Mouse (Mus musculus) limb, embryonic 14.5 days (tissue): ENCODE measurements at regions not wholly inside any gene's neighbourhood (a gene's known extent, or its start where the extent isn't known, plus 50 kb on each side); places are given as distances from the start of the nearest gene placed in this dataset.

ENCODE experiments used
- ATAC-seq: fragments of 200-750 bp; cut with Nextera tagmentation; 2 replicates; pipeline ENCODE4 v1.8.0; 2017; ENCODE audit warnings: low read depth, moderate number of reproducible peaks, moderate TSS enrichment; ENCODE audit not compliant: low FRiP score
- DNase-seq: peaks from one replicate; pipeline ENCODE4 v3.0.0-alpha.2; 2015; ENCODE audit warnings: low spot score
- H3K27ac ChIP-seq: fragments of 300-500 bp; sonication (generic); replicated peaks from 2 replicates; pipeline ENCODE4 v1.5.1; 2014; ENCODE audit warnings: low read depth, mild to moderate bottlenecking, low read length, moderate library complexity, mixed read lengths
- H3K27me3 ChIP-seq: fragments of 300-500 bp; sonication (generic); 2 replicates; pipeline ENCODE4 v1.6.1; 2014; ENCODE audit warnings: low read length, mixed read lengths; ENCODE audit not compliant: control insufficient read depth, insufficient read depth
- H3K36me3 ChIP-seq: fragments of 300-500 bp; sonication (generic); 2 replicates; pipeline ENCODE4 v1.6.1; 2014; ENCODE audit warnings: mild to moderate bottlenecking, low read length, moderate library complexity, mixed read lengths; ENCODE audit not compliant: control insufficient read depth, insufficient read depth
- H3K4me1 ChIP-seq: fragments of 300-500 bp; sonication (generic); 2 replicates; pipeline ENCODE4 v1.6.1; 2014; ENCODE audit warnings: antibody characterized with exemption, low read length, mixed read lengths; ENCODE audit not compliant: control insufficient read depth, insufficient read depth
- H3K4me2 ChIP-seq: fragments of 300-500 bp; sonication (generic); replicated peaks from 2 replicates; pipeline ENCODE4 v1.6.1; 2014; ENCODE audit warnings: low read depth, mild to moderate bottlenecking, low read length, moderate library complexity; ENCODE audit not compliant: severe bottlenecking
- H3K4me3 ChIP-seq: fragments of 300-500 bp; sonication (generic); replicated peaks from 2 replicates; pipeline ENCODE4 v1.5.1; 2014; ENCODE audit warnings: low read length
- H3K9ac ChIP-seq: fragments of 300-500 bp; sonication (generic); 2 replicates; pipeline ENCODE4 v1.6.1; 2014; ENCODE audit warnings: mild to moderate bottlenecking, low read depth, low read length, moderate library complexity; ENCODE audit not compliant: severe bottlenecking
- H3K9me3 ChIP-seq: fragments of 300-500 bp; sonication (generic); 2 replicates; pipeline ENCODE4 v1.6.1; 2016; ENCODE audit warnings: low read length; ENCODE audit not compliant: control insufficient read depth
- POLR2A ChIP-seq: fragments of 200-500 bp; IDR thresholded peaks from 2 replicates; pipeline ENCODE4 v1.8.0; 2012; ENCODE audit warnings: inconsistent platforms, mild to moderate bottlenecking, moderate library complexity, borderline replicate concordance; ENCODE audit not compliant: insufficient read depth, insufficient read length; ENCODE audit errors: extremely low read depth
- WGBS: fragments of 180-500 bp; shearing (Covaris S2); extraction: QIAGEN DNeasy Blood & Tissue Kit; methylation state at CpG from one replicate; pipeline ENCODE4 v1.1.7; 2014; 5-methylcytosine and 5-hydroxymethylcytosine counted together

DNA sequence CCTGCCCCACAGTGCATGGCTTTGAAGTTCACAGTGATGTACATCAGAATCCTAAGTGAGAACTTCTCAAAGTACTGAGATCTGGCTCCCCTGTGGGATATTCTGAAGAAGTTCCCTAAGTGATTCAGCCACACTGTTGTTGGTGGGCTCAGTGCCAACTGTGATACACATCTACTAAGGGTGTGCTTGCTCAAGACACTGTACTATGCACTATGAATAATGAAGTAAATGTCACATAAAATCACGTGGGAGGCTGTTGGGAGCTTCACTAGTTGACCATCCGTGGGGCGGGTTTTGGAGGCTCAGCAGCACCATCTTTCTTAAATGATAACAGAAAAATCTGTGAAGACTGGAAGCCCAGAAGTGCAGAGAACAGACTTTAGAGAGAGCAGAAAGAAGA lies 193.0 kb downstream of the Pten start:
- TF ChIP-seq POLR2A: no peak
- Histone ChIP-seq H3K4me3 (no peak overlapping the region), H3K4me1 (no peaks in the 10 kb centered on the region), H3K9me3 (no peaks in the 10 kb centered on the region), H3K27ac (no peak overlapping the region), H3K4me2 (no peak overlapping the region), H3K36me3 (no peaks in the 10 kb centered on the region), H3K9ac (no peak overlapping the region), H3K27me3 (no peaks in the 10 kb centered on the region)
- ATAC-seq: no peak
- WGBS: 82% methylated on average over 3 of the region's 3 CpGs
- no peak for DNase-seq

- Histone ChIP-seq H3K4me2 (no peak overlapping the region), H3K36me3 (no peaks in the 10 kb centered on the region), H3K9ac (no peak overlapping the region), H3K27ac (no peak overlapping the region), H3K4me3 (no peak overlapping the region), H3K27me3 (no peaks in the 10 kb centered on the region), H3K9me3 (no peaks in the 10 kb centered on the region), H3K4me1 (peaks cover 1% of the 10 kb centered on the region)
- 75% methylated on average over 1 of the region's 1 CpGs for WGBS
- DNase-seq (no peak), ATAC-seq (no peak)
- no peak for TF ChIP-seq POLR2A
Measured at GRCm38 (mm10) chr19:32950794-32951193, 193.5 kb downstream of the Pten start.

DNA sequence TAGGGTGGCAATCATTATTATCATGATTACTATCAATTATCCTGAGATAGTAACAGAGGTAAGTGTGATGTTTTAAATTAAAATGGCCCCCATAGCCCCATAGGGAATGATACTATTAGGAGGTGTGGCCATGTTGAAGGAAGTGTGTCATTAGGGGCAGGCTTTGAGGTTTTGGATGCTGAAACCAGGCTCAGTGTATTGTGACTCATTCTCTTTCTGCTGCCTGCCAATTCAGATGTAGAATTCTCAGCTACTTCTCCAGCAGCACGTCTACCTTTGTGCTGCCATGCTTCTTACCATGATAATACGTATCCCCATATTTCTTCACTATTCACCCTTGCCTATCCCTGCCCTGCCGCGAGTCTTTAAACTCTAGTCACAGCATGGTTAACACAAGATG lies 195.1 kb downstream of the Pten start:
- no peaks in the 10 kb centered on the region for H3K36me3 ChIP-seq
- no peak for TF ChIP-seq POLR2A
- H3K9me3 ChIP-seq: no peaks in the 10 kb centered on the region
- peaks cover 10% of the 10 kb centered on the region for H3K4me1 ChIP-seq
- no peak for DNase-seq
- 80% methylated on average over 4 of the region's 4 CpGs for WGBS
- H3K27ac ChIP-seq: no peak overlapping the region
- no peak overlapping the region for H3K4me3 ChIP-seq
- no peak overlapping the region for H3K9ac ChIP-seq
- ATAC-seq: no peak
- H3K27me3 ChIP-seq: no peaks in the 10 kb centered on the region
- no peak overlapping the region for H3K4me2 ChIP-seq

DNA sequence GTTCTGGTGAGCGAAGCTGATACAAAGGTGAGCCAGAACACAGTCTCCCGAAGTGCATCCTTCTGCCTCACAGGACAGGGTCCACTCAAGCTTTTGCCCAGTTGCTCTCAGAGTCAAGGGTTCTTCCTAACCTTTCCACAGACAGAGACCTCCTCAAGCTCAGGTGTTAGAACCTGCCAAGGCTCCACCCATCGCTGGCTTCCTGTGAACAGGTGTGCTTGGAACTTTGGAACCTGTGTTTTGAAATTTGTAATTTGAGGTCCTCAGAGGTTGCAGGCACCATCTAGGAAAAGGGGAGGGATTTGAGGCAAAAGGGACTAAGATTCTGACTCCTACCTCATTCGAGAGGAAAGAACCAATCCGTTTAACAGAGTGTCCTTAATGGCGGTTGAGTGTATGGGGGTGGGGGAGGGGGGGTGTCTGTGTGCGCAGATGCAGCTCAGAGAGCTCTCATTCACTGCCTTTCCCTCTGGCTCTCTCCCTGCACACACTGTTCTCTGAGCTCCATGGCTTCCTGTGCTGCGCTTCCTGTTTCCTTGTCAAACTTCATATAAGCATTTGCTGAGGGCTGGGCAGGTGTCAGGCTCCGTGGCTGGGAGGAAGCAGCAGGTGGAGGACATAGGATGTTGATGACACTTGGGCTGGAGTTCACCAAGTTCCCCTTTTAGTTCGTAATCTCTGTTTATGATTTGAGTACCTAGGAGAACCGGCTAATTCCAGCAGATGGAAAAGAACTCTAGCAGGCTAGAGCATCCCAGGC lies 195.8 kb downstream of the Pten start:
- 69% methylated on average over 11 of the region's 11 CpGs for WGBS
- H3K4me1 ChIP-seq: peaks cover 10% of the 10 kb centered on the region
- no peak for TF ChIP-seq POLR2A
- H3K9me3 ChIP-seq: no peaks in the 10 kb centered on the region
- DNase-seq: no peak
- H3K9ac ChIP-seq: no peak overlapping the region
- H3K4me3 ChIP-seq: no peak overlapping the region
- no peaks in the 10 kb centered on the region for H3K36me3 ChIP-seq
- H3K4me2 ChIP-seq: no peak overlapping the region
- no peaks in the 10 kb centered on the region for H3K27me3 ChIP-seq
- no peak for ATAC-seq
- H3K27ac ChIP-seq: no peak overlapping the region

- no peak for ATAC-seq
- H3K36me3 ChIP-seq: no peaks in the 10 kb centered on the region
- no peak overlapping the region for H3K4me2 ChIP-seq
- H3K4me1 ChIP-seq: peaks cover 10% of the 10 kb centered on the region
- peak; percentile 80 for DNase-seq
- H3K9me3 ChIP-seq: no peaks in the 10 kb centered on the region
- no peak overlapping the region for H3K4me3 ChIP-seq
- no peaks in the 10 kb centered on the region for H3K27me3 ChIP-seq
- WGBS: 48% methylated on average over 4 of the region's 4 CpGs
- no peak for TF ChIP-seq POLR2A
- H3K9ac ChIP-seq: no peak overlapping the region
- no peak overlapping the region for H3K27ac ChIP-seq
Measured at GRCm38 (mm10) chr19:32954001-32954605, 196.8 kb downstream of the Pten start.

- Histone ChIP-seq H3K36me3 (no peaks in the 10 kb centered on the region), H3K4me3 (no peak overlapping the region), H3K4me2 (no peak overlapping the region), H3K4me1 (peaks cover 10% of the 10 kb centered on the region), H3K9me3 (no peaks in the 10 kb centered on the region), H3K27me3 (no peaks in the 10 kb centered on the region), H3K27ac (no peak overlapping the region), H3K9ac (no peak overlapping the region)
- DNase-seq (no peak), ATAC-seq (no peak)
- 94% methylated on average over 3 of the region's 3 CpGs for WGBS
- no peak for TF ChIP-seq POLR2A
Measured at GRCm38 (mm10) chr19:32954942-32955341, 197.6 kb downstream of the Pten start.
